Mouse (Mus musculus): Measurements from ENCODE around the gene Gprc5c. TPM values are rescaled to one million over a fixed set of nuclear protein-coding genes. Genes with fewer than 3 reads are reported as not detected.

The Gprc5c gene
- polyA plus RNA-seq, 1 experiment from 2014 or later = 21.8 TPM

DNA sequence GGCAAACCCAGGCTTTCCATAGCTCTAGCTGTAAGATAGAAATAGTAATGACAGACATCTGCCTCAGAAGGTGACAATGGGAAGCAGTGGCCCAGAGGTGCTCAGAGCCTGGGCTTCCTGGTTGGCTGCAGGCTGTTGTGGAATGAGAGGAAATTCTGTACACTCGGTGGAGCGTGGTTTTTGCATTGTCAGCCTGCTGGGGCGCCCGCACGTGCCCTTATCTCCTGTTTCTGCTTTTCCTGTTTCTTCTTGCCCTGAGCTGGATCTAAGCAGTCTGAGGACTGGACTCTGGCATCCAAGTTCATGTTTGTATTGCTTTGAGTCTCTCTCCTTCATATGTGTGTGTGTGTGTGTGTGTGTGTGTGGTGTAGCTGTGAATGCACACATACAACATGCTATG lies 24.3 kb upstream of the Gprc5c start:
- WGBS = 60% methylated on average over 5 of the region's 5 CpGs
- H3K9ac ChIP-seq (ENCODE audit: low read length) = no peak overlapping the region
- H3K36me3 ChIP-seq (ENCODE audit: control insufficient read depth, insufficient read depth, low read length) = no peaks in the 10 kb centered on the region
- no peaks in the 10 kb centered on the region for H3K27me3 ChIP-seq (replicated peaks; ENCODE audit: control insufficient read depth, insufficient read depth, low read length)
- H3K4me2 ChIP-seq (ENCODE audit: low read length) = no peak overlapping the region
- DNase-seq (ENCODE audit: low spot score) (no peak), ATAC-seq (replicated peaks; ENCODE audit: low FRiP score, low TSS enrichment, low read depth) (no peak)
- H3K4me3 ChIP-seq (ENCODE audit: low read depth, low read length) = no peak overlapping the region
- no peaks in the 10 kb centered on the region for H3K9me3 ChIP-seq (ENCODE audit: control insufficient read depth, low read length)
- no peak overlapping the region for H3K27ac ChIP-seq (ENCODE audit: low read depth)
- H3K4me1 ChIP-seq (replicated peaks; ENCODE audit: control insufficient read depth, insufficient read depth, low read length) = peaks cover 32% of the 10 kb centered on the region

DNA sequence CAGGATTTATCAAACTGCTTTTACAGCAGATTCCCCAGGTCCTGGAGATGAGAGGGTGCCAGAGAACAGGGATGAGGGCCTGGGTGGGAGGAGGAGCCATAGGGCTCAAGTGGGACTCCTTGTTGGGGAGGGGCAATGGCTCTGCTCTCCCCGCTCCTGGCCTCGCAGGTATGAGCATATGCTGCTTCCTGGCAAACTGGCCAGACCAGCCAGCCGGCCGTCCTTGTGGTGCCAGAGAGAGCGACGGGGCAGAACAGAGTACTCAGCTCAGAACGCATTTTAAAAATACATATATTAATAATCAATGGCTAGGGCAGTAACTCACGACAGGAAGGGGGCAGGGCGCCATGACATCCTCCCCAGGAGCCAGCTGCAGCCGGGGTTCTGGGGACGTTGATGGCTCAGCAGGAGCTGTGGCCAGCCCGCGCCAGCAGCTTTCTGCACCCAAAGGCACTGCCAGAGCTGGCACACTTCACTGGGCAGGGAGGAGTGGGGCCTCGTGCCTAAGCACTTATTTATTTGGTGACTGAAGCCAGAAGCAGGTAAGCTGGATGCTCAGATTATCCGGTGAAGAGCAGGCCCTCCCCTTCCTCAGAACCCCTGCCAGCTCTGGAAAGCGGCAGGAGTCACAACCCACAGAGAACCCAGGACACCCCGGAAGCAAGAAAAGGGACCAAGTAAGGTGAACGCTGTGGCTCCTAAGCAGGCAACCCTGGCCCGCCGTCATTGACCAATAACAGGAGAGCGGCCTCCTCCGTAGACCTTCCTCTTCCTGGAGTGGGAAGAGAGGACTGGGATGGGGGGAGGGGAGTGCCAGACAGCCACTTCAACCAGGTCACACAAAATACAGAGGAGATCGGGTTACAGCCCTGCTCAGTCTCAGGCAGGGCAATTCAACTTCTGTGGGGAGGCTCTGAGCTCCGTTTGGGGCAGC lies 21.2 kb upstream of the Gprc5c start:
- peak overlapping the region; percentile 41 for H3K9ac ChIP-seq (ENCODE audit: low read length)
- peak overlapping the region; percentile 90 for H3K27ac ChIP-seq (ENCODE audit: low read depth)
- DNase-seq (ENCODE audit: low spot score) = peak; percentile 86
- no peaks in the 10 kb centered on the region for H3K36me3 ChIP-seq (ENCODE audit: control insufficient read depth, insufficient read depth, low read length)
- peak overlapping the region; percentile 72 for H3K4me2 ChIP-seq (ENCODE audit: low read length)
- 3% methylated on average over 24 of the region's 24 CpGs for WGBS
- no peaks in the 10 kb centered on the region for H3K9me3 ChIP-seq (ENCODE audit: control insufficient read depth, low read length)
- no peaks in the 10 kb centered on the region for H3K27me3 ChIP-seq (replicated peaks; ENCODE audit: control insufficient read depth, insufficient read depth, low read length)
- peaks cover 25% of the 10 kb centered on the region for H3K4me1 ChIP-seq (replicated peaks; ENCODE audit: control insufficient read depth, insufficient read depth, low read length)
- peak; percentile 92 for ATAC-seq (replicated peaks; ENCODE audit: low FRiP score, low TSS enrichment, low read depth)
- peak overlapping the region; percentile 31 for H3K4me3 ChIP-seq (ENCODE audit: low read depth, low read length)

DNA sequence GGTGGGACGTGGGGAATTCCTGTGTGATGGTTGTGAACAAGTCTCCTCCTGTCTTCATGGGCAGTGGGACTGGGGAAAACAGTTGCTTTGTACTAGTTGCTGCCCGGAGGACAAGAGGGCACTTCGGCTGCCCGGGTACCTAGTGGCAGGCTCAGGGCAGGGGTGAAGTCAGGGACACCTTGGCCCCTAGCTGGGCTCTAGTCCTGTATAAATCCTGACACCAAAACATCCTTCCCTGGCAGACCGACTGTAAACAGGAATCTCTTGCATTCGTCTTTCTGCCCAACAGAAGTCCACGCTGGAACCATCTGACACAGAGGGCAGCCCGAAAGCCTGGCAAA lies 20.5 kb upstream of the Gprc5c start:
- Histone ChIP-seq H3K4me3 (ENCODE audit: low read depth, low read length) (peak overlapping the region; percentile 31; the same call in 1 of the 2 replicates), H3K27me3 (replicated peaks; ENCODE audit: control insufficient read depth, insufficient read depth, low read length) (no peaks in the 10 kb centered on the region), H3K9ac (ENCODE audit: low read length) (peak overlapping the region; percentile 41), H3K4me2 (ENCODE audit: low read length) (peak overlapping the region; percentile 72), H3K9me3 (ENCODE audit: control insufficient read depth, low read length) (no peaks in the 10 kb centered on the region), H3K27ac (ENCODE audit: low read depth) (peak overlapping the region; percentile 90), H3K36me3 (ENCODE audit: control insufficient read depth, insufficient read depth, low read length) (no peaks in the 10 kb centered on the region), H3K4me1 (replicated peaks; ENCODE audit: control insufficient read depth, insufficient read depth, low read length) (peaks cover 25% of the 10 kb centered on the region)
- DNase-seq (ENCODE audit: low spot score) (no peak), ATAC-seq (replicated peaks; ENCODE audit: low FRiP score, low TSS enrichment, low read depth) (peak; percentile 51)
- 7% methylated on average over 8 of the region's 8 CpGs for WGBS

DNA sequence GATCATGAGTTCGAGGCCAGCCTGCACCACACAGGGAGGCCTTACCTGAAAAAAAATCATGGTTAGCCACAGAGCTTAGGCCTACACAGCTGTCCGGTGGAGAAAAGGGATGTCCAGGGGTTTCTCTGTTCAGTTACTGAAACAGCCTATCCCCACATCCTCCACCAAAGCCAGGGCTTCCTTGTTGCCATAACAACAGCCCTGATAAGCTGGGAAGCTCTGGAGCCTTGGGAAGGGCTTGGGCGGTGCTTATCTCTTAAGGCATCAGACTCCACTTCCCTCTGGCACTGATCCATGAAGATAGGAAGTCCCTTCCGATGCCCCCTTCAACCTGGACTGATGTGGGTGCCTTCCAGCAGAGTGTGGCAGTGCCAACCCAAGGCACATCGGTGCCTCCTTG lies 17.8 kb upstream of the Gprc5c start:
- Histone ChIP-seq H3K27me3 (replicated peaks; ENCODE audit: control insufficient read depth, insufficient read depth, low read length) (no peaks in the 10 kb centered on the region), H3K9me3 (ENCODE audit: control insufficient read depth, low read length) (no peaks in the 10 kb centered on the region), H3K4me3 (ENCODE audit: low read depth, low read length) (no peak overlapping the region), H3K4me1 (replicated peaks; ENCODE audit: control insufficient read depth, insufficient read depth, low read length) (peaks cover 25% of the 10 kb centered on the region), H3K9ac (ENCODE audit: low read length) (no peak overlapping the region), H3K36me3 (ENCODE audit: control insufficient read depth, insufficient read depth, low read length) (no peaks in the 10 kb centered on the region), H3K27ac (ENCODE audit: low read depth) (no peak overlapping the region), H3K4me2 (ENCODE audit: low read length) (no peak overlapping the region)
- no peak for ATAC-seq (replicated peaks; ENCODE audit: low FRiP score, low TSS enrichment, low read depth)
- no peak for DNase-seq (ENCODE audit: low spot score)
- WGBS = 47% methylated on average over 5 of the region's 5 CpGs

DNA sequence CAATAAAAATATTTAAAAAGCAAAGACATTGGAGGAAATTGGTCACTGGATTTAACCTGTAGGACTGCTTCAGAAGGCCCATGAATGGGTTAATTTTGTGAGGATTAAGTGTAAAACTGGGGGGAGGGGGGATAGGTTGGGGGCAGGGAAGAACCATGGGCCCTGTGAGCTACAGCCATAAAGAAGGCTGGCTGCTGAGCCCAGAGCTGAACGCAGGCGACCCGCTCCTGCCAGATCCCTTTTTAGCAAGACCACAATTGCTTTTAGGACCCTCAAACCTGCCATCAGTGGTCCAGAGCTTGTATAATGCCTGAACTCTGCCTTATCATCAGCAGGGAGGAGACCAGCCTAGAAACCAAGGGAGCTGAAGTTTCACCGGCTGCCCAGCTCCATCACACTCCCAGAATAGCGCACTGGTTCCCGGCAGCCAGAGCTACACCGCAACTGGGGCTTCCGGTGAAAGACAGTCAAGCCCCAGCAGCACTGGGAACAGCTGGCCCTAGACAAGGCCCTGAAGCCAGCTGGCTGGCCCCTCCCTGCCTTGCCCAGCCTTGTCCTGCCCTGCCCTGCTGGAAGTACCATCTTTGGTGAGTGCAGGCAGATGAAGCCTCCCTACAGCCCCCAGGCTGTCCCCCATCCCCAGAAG lies 7.0 kb upstream of the Gprc5c start:
- ATAC-seq (replicated peaks; ENCODE audit: low FRiP score, low TSS enrichment, low read depth) = peak; percentile 63
- Histone ChIP-seq H3K27me3 (replicated peaks; ENCODE audit: control insufficient read depth, insufficient read depth, low read length) (no peaks in the 10 kb centered on the region), H3K4me3 (ENCODE audit: low read depth, low read length) (no peak overlapping the region), H3K4me1 (replicated peaks; ENCODE audit: control insufficient read depth, insufficient read depth, low read length) (peaks cover 11% of the 10 kb centered on the region), H3K27ac (ENCODE audit: low read depth) (no peak overlapping the region), H3K4me2 (ENCODE audit: low read length) (no peak overlapping the region), H3K9me3 (ENCODE audit: control insufficient read depth, low read length) (no peaks in the 10 kb centered on the region), H3K36me3 (ENCODE audit: control insufficient read depth, insufficient read depth, low read length) (no peaks in the 10 kb centered on the region), H3K9ac (ENCODE audit: low read length) (no peak overlapping the region)
- DNase-seq (ENCODE audit: low spot score) = no peak
- WGBS = 11% methylated on average over 8 of the region's 8 CpGs

DNA sequence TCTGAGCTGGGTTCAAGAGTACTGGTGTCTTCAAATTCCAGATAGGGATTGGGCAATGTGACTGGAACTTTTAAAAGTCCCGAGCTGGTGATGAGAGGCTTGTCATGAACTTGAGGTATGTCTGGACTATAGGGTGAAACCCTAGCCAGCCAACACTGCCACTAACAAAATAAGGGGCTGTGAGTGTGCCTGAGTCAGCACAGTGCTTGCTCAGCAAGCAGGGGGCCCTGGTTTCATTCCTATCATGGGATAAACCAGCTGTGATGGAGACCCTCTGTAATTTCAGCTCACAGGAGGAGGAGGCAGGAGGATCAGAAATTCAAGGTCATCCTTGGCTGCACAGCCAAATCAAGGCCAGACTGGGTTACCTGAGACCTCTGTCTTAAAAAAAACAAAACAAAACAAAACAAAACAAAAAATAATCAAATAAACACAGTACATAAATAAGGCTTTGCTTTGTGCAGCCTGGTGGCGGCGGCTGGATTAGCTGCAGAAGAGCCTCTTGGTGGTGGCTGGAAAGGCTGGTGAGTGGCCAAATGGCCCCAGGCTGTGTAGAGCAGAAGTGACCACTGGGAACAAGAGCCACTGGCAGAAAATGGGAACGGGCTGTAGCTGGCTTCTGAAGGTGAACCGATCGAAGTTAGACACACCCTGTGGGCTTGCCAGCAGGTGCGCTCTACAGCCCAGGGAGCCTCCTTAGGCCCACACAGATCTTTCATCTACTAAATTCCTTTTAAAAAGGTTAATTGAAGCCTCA lies 6.3 kb upstream of the Gprc5c start:
- H3K27ac ChIP-seq (ENCODE audit: low read depth) = no peak overlapping the region
- H3K4me2 ChIP-seq (ENCODE audit: low read length) = no peak overlapping the region
- no peaks in the 10 kb centered on the region for H3K36me3 ChIP-seq (ENCODE audit: control insufficient read depth, insufficient read depth, low read length)
- ATAC-seq (replicated peaks; ENCODE audit: low FRiP score, low TSS enrichment, low read depth) = no peak
- peaks cover 14% of the 10 kb centered on the region for H3K4me1 ChIP-seq (replicated peaks; ENCODE audit: control insufficient read depth, insufficient read depth, low read length)
- WGBS = 75% methylated on average over 7 of the region's 7 CpGs
- no peak overlapping the region for H3K4me3 ChIP-seq (ENCODE audit: low read depth, low read length)
- no peak for DNase-seq (ENCODE audit: low spot score)
- no peaks in the 10 kb centered on the region for H3K9me3 ChIP-seq (ENCODE audit: control insufficient read depth, low read length)
- H3K9ac ChIP-seq (ENCODE audit: low read length) = no peak overlapping the region
- no peaks in the 10 kb centered on the region for H3K27me3 ChIP-seq (replicated peaks; ENCODE audit: control insufficient read depth, insufficient read depth, low read length)

DNA sequence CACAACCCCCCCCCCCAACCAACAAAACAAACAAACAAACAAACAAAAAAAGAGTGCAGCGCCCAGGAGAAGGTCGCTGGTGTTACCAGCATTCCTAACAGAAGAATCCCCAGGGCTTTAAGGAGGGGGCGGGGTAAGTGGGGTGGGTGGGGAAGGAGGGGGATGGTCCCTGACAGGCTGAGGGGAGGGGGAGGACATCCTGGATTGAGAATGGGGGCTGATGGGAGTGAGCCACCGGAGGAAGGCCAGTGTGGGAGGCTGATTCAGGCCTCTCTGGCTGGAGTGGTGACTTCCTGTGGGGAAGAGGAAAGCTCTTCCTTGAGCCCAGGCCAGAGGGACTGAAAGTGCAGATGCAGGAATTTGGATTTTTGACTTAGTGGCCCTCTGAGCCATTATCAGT lies 4.6 kb upstream of the Gprc5c start:
- no peak for DNase-seq (ENCODE audit: low spot score)
- ATAC-seq (replicated peaks; ENCODE audit: low FRiP score, low TSS enrichment, low read depth) = no peak
- H3K4me2 ChIP-seq (ENCODE audit: low read length) = no peak overlapping the region
- WGBS = 61% methylated on average over 4 of the region's 4 CpGs
- H3K9ac ChIP-seq (ENCODE audit: low read length) = no peak overlapping the region
- H3K4me3 ChIP-seq (ENCODE audit: low read depth, low read length) = no peak overlapping the region
- no peaks in the 10 kb centered on the region for H3K27me3 ChIP-seq (replicated peaks; ENCODE audit: control insufficient read depth, insufficient read depth, low read length)
- no peaks in the 10 kb centered on the region for H3K36me3 ChIP-seq (ENCODE audit: control insufficient read depth, insufficient read depth, low read length)
- H3K27ac ChIP-seq (ENCODE audit: low read depth) = no peak overlapping the region
- peaks cover 22% of the 10 kb centered on the region for H3K4me1 ChIP-seq (replicated peaks; ENCODE audit: control insufficient read depth, insufficient read depth, low read length)
- H3K9me3 ChIP-seq (ENCODE audit: control insufficient read depth, low read length) = no peaks in the 10 kb centered on the region

DNA sequence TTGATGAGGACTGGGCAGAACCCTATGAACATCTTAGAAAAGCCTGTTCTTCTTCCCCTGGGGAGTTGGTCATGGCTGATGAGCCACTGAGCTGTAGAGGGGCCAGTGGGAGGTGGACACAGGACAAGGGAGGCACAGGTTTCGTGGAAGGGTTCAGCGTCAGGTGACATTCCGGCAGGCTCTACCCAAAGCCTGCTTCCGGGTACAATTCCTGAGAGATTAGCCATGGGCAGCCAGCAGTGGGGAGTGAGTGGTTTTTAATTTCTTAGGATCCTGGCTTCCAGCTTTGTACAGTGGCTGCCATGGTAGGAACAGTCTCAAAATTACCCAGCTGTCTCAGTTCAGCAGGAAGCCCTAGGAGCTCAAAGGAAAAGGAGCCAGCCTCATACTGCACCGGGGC lies 3.9 kb upstream of the Gprc5c start:
- Histone ChIP-seq H3K27me3 (replicated peaks; ENCODE audit: control insufficient read depth, insufficient read depth, low read length) (no peaks in the 10 kb centered on the region), H3K27ac (ENCODE audit: low read depth) (no peak overlapping the region), H3K9ac (ENCODE audit: low read length) (no peak overlapping the region), H3K4me2 (ENCODE audit: low read length) (no peak overlapping the region), H3K9me3 (ENCODE audit: control insufficient read depth, low read length) (no peaks in the 10 kb centered on the region), H3K4me1 (replicated peaks; ENCODE audit: control insufficient read depth, insufficient read depth, low read length) (peaks cover 22% of the 10 kb centered on the region), H3K4me3 (ENCODE audit: low read depth, low read length) (no peak overlapping the region), H3K36me3 (ENCODE audit: control insufficient read depth, insufficient read depth, low read length) (no peaks in the 10 kb centered on the region)
- DNase-seq (ENCODE audit: low spot score) = no peak
- no peak for ATAC-seq (replicated peaks; ENCODE audit: low FRiP score, low TSS enrichment, low read depth)
- WGBS = 89% methylated on average over 5 of the region's 5 CpGs

All from intestine, embryonic 14.5 days (tissue).